Mouse (Mus musculus) hindbrain, embryonic 11.5 days (tissue): ENCODE results near the gene Psma3. TPM values are rescaled to one million over a fixed set of nuclear protein-coding genes. Genes with fewer than 3 reads are reported as not detected.
A peak's percentile ranks its signal among the peaks of the same experiment; 100 is the strongest.

Experiments used
- ATAC-seq: fragments of 200-750 bp; cut with Nextera tagmentation; 2 replicates; pipeline ENCODE4 v1.8.0; 2017; ENCODE audit warnings: mild to moderate bottlenecking, moderate TSS enrichment, moderate library complexity; ENCODE audit not compliant: low FRiP score
- DNase-seq: peaks from one replicate; pipeline ENCODE4 v3.0.0-alpha.2; 2015; ENCODE audit warnings: low spot score
- H3K27ac ChIP-seq: fragments of 300-500 bp; sonication (generic); 2 replicates; pipeline ENCODE4 v1.5.1; 2014; ENCODE audit warnings: mild to moderate bottlenecking, low read depth, low read length
- H3K27me3 ChIP-seq: fragments of 300-500 bp; sonication (generic); 2 replicates; pipeline ENCODE4 v1.6.1; 2014; ENCODE audit warnings: mild to moderate bottlenecking, low read length, moderate library complexity, mixed read lengths; ENCODE audit not compliant: control insufficient read depth, insufficient read depth
- H3K36me3 ChIP-seq: fragments of 300-500 bp; sonication (generic); 2 replicates; pipeline ENCODE4 v1.6.1; 2014; ENCODE audit warnings: mild to moderate bottlenecking, low read length, moderate library complexity, mixed read lengths; ENCODE audit not compliant: control insufficient read depth, insufficient read depth
- H3K4me1 ChIP-seq: fragments of 300-500 bp; sonication (generic); replicated peaks from 2 replicates; pipeline ENCODE4 v1.6.1; 2014; ENCODE audit warnings: low read length, mixed read lengths; ENCODE audit not compliant: control insufficient read depth, insufficient read depth
- H3K4me2 ChIP-seq: fragments of 300-500 bp; sonication (generic); replicated peaks from 2 replicates; pipeline ENCODE4 v1.6.1; 2014; ENCODE audit warnings: mild to moderate bottlenecking, low read depth, low read length
- H3K4me3 ChIP-seq: fragments of 300-500 bp; sonication (generic); 2 replicates; pipeline ENCODE4 v1.5.1; 2014; ENCODE audit warnings: low read depth, low read length
- H3K9ac ChIP-seq: fragments of 300-500 bp; sonication (generic); 2 replicates; pipeline ENCODE4 v1.6.1; 2014; ENCODE audit warnings: low read depth, low read length
- H3K9me3 ChIP-seq: fragments of 300-500 bp; sonication (generic); 2 replicates; pipeline ENCODE4 v1.6.1; 2016; ENCODE audit warnings: low read length; ENCODE audit not compliant: control insufficient read depth
- WGBS: fragments of 180-500 bp; shearing (Covaris S2); extraction: QIAGEN DNeasy Blood & Tissue Kit; methylation state at CpG from one replicate; pipeline ENCODE4 v1.1.7; 2014; 5-methylcytosine and 5-hydroxymethylcytosine counted together
- polyA plus RNA-seq: library from polyadenylated mRNA; unstranded; fragments of >200 nt; fragmentation: Nextera tagmentation; extraction: Ambion mirVana; gene quantifications from 2 replicates; pipeline ENCODE4 v1.2.1, GENCODE M21; 2014

Psma3 gene
- 683 and 711 TPM in 2 replicates for polyA plus RNA-seq

DNA sequence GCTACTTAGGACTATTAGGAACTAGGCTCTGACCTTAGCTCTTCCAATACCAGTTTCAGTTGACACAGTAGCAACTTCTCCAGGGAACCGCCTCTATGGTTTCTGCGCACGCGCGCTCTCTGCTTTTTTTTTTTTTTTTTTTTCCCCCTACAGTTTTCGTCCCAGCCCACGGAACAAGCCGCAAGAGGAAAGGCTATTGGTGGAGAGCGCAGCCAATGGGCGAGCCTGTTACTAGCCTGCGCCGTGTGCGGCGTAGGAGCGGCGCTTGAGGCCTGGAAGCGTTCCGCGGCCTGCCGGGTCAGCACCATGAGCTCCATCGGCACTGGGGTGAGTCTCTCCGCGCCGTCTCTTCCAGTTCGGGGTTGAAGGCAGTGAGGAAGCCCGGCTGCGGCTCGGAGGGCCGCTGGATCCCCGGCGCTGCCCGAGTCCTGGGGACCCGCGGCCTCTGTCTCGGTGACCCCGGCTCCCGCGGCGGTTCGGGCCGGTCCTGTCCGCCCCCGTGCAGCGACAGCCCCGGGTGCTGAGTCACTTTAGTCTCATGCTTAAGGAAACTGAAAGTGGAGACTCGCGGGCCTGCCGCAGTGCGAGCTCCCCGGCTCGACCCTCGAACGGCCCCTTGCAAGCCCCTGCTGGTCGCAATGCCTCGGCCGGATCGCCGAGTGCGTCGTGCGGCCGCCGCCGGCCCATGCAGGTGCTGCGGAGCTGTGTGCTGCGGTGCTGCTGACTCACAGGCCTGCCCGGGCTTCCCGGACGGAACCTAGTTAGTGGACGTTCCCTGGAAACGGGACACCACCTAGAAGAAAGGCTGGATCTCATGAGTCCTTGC, at the start of gene Psma3:
TSS of gene Psma3 (plus strand) at position 181 of the 826 bp plus-strand sequence.
- Histone ChIP-seq H3K27me3 (no peaks in the 10 kb centered on the region), H3K9me3 (no peaks in the 10 kb centered on the region), H3K9ac (peak within 1 kb of the TSS; percentile 95), H3K36me3 (no peaks in the 10 kb centered on the region), H3K4me1 (no peaks in the 10 kb centered on the region), H3K27ac (peak within 1 kb of the TSS; percentile 95), H3K4me2 (peak within 1 kb of the TSS; percentile 63), H3K4me3 (peak within 1 kb of the TSS; percentile 96)
- under 1% methylated on average over 71 of the region's 71 CpGs for WGBS
- peak; percentile 96 for DNase-seq
- ATAC-seq = peak; percentile 99

- DNase-seq (no peak), ATAC-seq (no peak)
- Histone ChIP-seq H3K9me3 (no peaks in the 10 kb centered on the region), H3K4me1 (no peaks in the 10 kb centered on the region), H3K36me3 (no peaks in the 10 kb centered on the region), H3K27me3 (no peaks in the 10 kb centered on the region), H3K27ac (no peak overlapping the region), H3K4me2 (no peak overlapping the region), H3K9ac (no peak overlapping the region), H3K4me3 (no peak overlapping the region)
- 84% methylated on average over 4 of the region's 4 CpGs for WGBS
Measured at GRCm38 (mm10) chr12:70929781-70930180, 44.6 kb upstream of the Psma3 start.

- WGBS = 25% methylated on average over 9 of the region's 12 CpGs
- Histone ChIP-seq H3K9ac (peak overlapping the region; percentile 55), H3K27me3 (no peaks in the 10 kb centered on the region), H3K36me3 (no peaks in the 10 kb centered on the region), H3K4me2 (peak overlapping the region; percentile 44), H3K9me3 (no peaks in the 10 kb centered on the region), H3K27ac (peak overlapping the region; percentile 79), H3K4me3 (peak overlapping the region; percentile 88), H3K4me1 (no peaks in the 10 kb centered on the region)
- DNase-seq (no peak), ATAC-seq (peak; percentile 55)
Measured at GRCm38 (mm10) chr12:70937150-70937549, 37.3 kb upstream of the Psma3 start.

DNA sequence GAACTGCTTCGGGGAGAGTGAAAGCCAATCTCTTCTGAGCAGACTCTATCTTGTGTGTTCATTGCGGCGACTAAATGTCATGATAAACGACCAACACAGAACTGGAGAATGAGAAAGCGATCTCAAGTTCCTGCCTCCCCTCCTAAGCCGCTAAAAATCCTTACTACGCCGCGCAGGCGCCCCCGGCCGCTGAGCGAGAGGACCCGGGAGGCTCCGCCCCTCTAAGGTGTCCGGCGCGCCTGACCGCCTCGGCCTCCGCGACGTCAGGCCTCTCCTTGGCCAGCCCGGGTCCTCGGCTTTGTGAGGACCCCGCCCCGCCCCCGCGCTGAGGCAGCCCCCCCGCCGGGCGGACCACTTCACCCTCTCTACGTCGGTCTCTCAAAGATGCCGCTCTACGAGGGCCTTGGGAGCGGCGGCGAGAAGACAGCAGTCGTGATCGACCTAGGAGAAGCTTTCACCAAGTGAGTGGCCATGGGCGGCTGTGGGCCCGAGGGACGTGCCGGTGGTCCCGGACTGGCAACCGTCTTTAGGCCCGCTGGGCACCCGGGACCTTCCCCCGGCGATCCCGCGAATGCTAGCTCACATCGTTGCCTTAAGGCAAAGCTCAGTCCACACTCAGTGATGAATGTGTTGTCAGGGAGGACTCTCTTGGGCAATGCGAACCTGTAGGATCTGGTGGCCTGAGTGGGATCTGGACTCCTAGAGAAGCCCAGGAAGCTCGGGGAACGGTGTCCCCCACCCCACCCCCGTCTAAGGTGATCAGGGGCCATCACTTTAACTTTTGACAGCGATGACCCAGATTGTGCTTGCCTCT, 36.6 kb upstream of the Psma3 start, which contains the start of gene Actr10:
TSS of gene Actr10 (plus strand) at position 287 of the 814 bp plus-strand sequence.
- H3K36me3 ChIP-seq = no peaks in the 10 kb centered on the region
- H3K27me3 ChIP-seq = no peaks in the 10 kb centered on the region
- peak within 1 kb of the TSS; percentile 89 for H3K9ac ChIP-seq
- H3K4me1 ChIP-seq = no peaks in the 10 kb centered on the region
- ATAC-seq (peak; percentile 98), DNase-seq (peak; percentile 98)
- H3K4me2 ChIP-seq = peak within 1 kb of the TSS; percentile 72
- peak within 1 kb of the TSS; percentile 79 for H3K27ac ChIP-seq
- H3K9me3 ChIP-seq = no peaks in the 10 kb centered on the region
- under 1% methylated on average over 44 of the region's 59 CpGs for WGBS
- H3K4me3 ChIP-seq = peak within 1 kb of the TSS; percentile 88

GRCm38 (mm10) chr12:70940806-70941205, 33.6 kb upstream of the Psma3 start:
- no peak for DNase-seq
- ATAC-seq = no peak
- H3K27me3 ChIP-seq = no peaks in the 10 kb centered on the region
- H3K9ac ChIP-seq = no peak overlapping the region
- H3K4me3 ChIP-seq = no peak overlapping the region
- H3K27ac ChIP-seq = no peak overlapping the region
- H3K36me3 ChIP-seq = peaks cover 5% of the 10 kb centered on the region
- WGBS = 96% methylated on average over 7 of the region's 7 CpGs
- H3K9me3 ChIP-seq = no peaks in the 10 kb centered on the region
- H3K4me1 ChIP-seq = no peaks in the 10 kb centered on the region
- no peak overlapping the region for H3K4me2 ChIP-seq

GRCm38 (mm10) chr12:70944181-70944580, 30.2 kb upstream of the Psma3 start:
- H3K27ac ChIP-seq = no peak overlapping the region
- H3K4me2 ChIP-seq = no peak overlapping the region
- peaks cover 5% of the 10 kb centered on the region for H3K36me3 ChIP-seq
- H3K27me3 ChIP-seq = no peaks in the 10 kb centered on the region
- H3K9ac ChIP-seq = no peak overlapping the region
- 97% methylated on average over 5 of the region's 5 CpGs for WGBS
- ATAC-seq (no peak), DNase-seq (no peak)
- no peak overlapping the region for H3K4me3 ChIP-seq
- no peaks in the 10 kb centered on the region for H3K4me1 ChIP-seq
- no peaks in the 10 kb centered on the region for H3K9me3 ChIP-seq

- Histone ChIP-seq H3K9me3 (no peaks in the 10 kb centered on the region), H3K4me3 (no peak overlapping the region), H3K36me3 (peaks cover 5% of the 10 kb centered on the region), H3K27me3 (no peaks in the 10 kb centered on the region), H3K9ac (no peak overlapping the region), H3K4me1 (no peaks in the 10 kb centered on the region), H3K4me2 (no peak overlapping the region), H3K27ac (no peak overlapping the region)
- no peak for ATAC-seq
- DNase-seq = no peak
- WGBS = 94% methylated on average over 10 of the region's 10 CpGs
Measured at GRCm38 (mm10) chr12:70946585-70947256, 27.7 kb upstream of the Psma3 start.

DNA sequence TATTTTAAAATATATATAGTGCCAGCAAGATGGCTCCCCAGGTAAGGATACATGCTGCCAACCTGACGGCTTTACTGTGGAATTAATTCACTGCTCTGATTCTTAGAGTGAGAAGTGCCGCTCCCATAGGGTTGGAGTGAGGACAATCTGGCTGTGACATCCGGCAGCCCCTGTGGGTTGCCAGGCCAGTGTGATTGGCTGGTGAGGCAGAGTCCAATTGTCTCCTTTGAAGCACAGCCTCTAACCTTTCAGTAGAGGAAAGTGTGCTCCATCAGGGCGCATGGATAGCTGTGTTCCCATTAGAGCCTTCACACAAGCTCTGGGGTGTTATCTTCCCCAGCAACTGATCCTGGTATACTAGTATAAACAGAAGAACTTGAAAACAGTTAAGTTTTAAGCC, 15.8 kb upstream of the Psma3 start:
- DNase-seq = no peak

More for the DNA sequence above, 15.8 kb upstream of the Psma3 start:
- Histone ChIP-seq H3K9ac (no peak overlapping the region), H3K4me3 (no peak overlapping the region), H3K27ac (no peak overlapping the region), H3K4me2 (no peak overlapping the region), H3K4me1 (no peaks in the 10 kb centered on the region), H3K9me3 (no peaks in the 10 kb centered on the region), H3K36me3 (0 out of 2 replicates have a peak, but pooled peaks cover 6% of the 10 kb centered on the region), H3K27me3 (no peaks in the 10 kb centered on the region)
- ATAC-seq = no peak
- WGBS = 81% methylated on average over 4 of the region's 4 CpGs
